In genomic region chr3:69588101-69588760, GRCm38 (mm10) we compare ENCODE assay signal across 13 mouse cellular contexts. TPM values are rescaled to one million over a fixed set of nuclear protein-coding genes. Genes with fewer than 3 reads are reported as not detected.
DNase-seq lines count a peak whose midpoint lies in the region; ATAC-seq and TF ChIP-seq lines count a peak whose summit lies in the region.
"Had no signal": no experiment of that assay in that cellular context is flagged by ENCODE, and none has a peak within 500 bp of the region (broad histone marks: within the 10 kb centered on the region; RNA-seq: fewer than 3 reads in every experiment).

No protein-coding gene starts in this region.

- peak overlapping the region; percentile 40 for H3K4me2 ChIP-seq in intestine, postnatal 0 days (replicated peaks; ENCODE audit: low read depth)
- no peak overlapping the region for H3K4me2 ChIP-seq in intestine, embryonic 16.5 days (ENCODE audit: low read depth, low read length)
- no peak overlapping the region for H3K4me2 ChIP-seq in embryonic facial prominence, embryonic 11.5 days (ENCODE audit: low read depth, low read length)
- no peak overlapping the region for H3K4me2 ChIP-seq in lung, embryonic 16.5 days (ENCODE audit: low read depth, low read length)
- H3K4me2 ChIP-seq: embryonic facial prominence, embryonic 12.5 days; forebrain, embryonic 15.5 days had no signal

- H3K27ac ChIP-seq in intestine, postnatal 0 days (ENCODE audit: low read depth, low read length) = peak overlapping the region; percentile 73
- H3K27ac ChIP-seq in intestine, embryonic 16.5 days (ENCODE audit: low read length) = no peak overlapping the region
- no peak overlapping the region for H3K27ac ChIP-seq in embryonic facial prominence, embryonic 11.5 days (replicated peaks; ENCODE audit: low read depth, low read length)
- H3K27ac ChIP-seq in lung, embryonic 16.5 days (ENCODE audit: low read length) = no peak overlapping the region
- H3K27ac ChIP-seq: embryonic facial prominence, embryonic 12.5 days; forebrain, embryonic 15.5 days had no signal

- peaks cover 7% of the 10 kb centered on the region; the same call in 1 of the 2 replicates for H3K4me1 ChIP-seq in intestine, postnatal 0 days (replicated peaks; ENCODE audit: control insufficient read depth, insufficient read depth, low read length)
- no peaks in the 10 kb centered on the region for H3K4me1 ChIP-seq in intestine, embryonic 16.5 days (ENCODE audit: control insufficient read depth, insufficient read depth, low read length)
- no peaks in the 10 kb centered on the region for H3K4me1 ChIP-seq in embryonic facial prominence, embryonic 11.5 days (ENCODE audit: control insufficient read depth, insufficient read depth, low read length)
- peaks cover 8% of the 10 kb centered on the region for H3K4me1 ChIP-seq in lung, embryonic 16.5 days (replicated peaks; ENCODE audit: control insufficient read depth, insufficient read depth, low read length)
- H3K4me1 ChIP-seq: embryonic facial prominence, embryonic 12.5 days had no signal

- 0 out of 2 replicates have a peak, but pooled peaks have one; percentile 11 for TF ChIP-seq CTCF in intestine, postnatal 0 days (IDR thresholded peaks at IDR 0.05; ENCODE audit: low read depth)

- H3K9ac ChIP-seq in intestine, postnatal 0 days (ENCODE audit: low read depth, low read length) = no peak overlapping the region
- no peak overlapping the region for H3K9ac ChIP-seq in intestine, embryonic 16.5 days (ENCODE audit: low read depth, low read length)
- no peak overlapping the region for H3K9ac ChIP-seq in embryonic facial prominence, embryonic 11.5 days (replicated peaks; ENCODE audit: low read length)
- no peak overlapping the region for H3K9ac ChIP-seq in lung, embryonic 16.5 days (ENCODE audit: low read length)
- H3K9ac ChIP-seq: embryonic facial prominence, embryonic 12.5 days; forebrain, embryonic 15.5 days had no signal

- ATAC-seq in intestine, postnatal 0 days = peak; percentile 79
- ATAC-seq in intestine, embryonic 16.5 days = no peak
- ATAC-seq in embryonic facial prominence, embryonic 11.5 days (replicated peaks; ENCODE audit: insufficient number of reproducible peaks, low FRiP score, low TSS enrichment, low read depth) = no peak
- peak; percentile 79 for ATAC-seq in lung, embryonic 16.5 days (ENCODE audit: low read depth)
- no peak for ATAC-seq in inflammation-experienced regulatory T-cells, adult 6 months
- ATAC-seq: CD4-positive, CD25-positive, alpha-beta regulatory T cell, adult 4 months; forebrain, embryonic 15.5 days had no signal

- no peaks in the 10 kb centered on the region for H3K36me3 ChIP-seq in intestine, postnatal 0 days (ENCODE audit: control insufficient read depth, insufficient read depth)
- H3K36me3 ChIP-seq in intestine, embryonic 16.5 days (ENCODE audit: control insufficient read depth, insufficient read depth, low read length) = no peaks in the 10 kb centered on the region
- H3K36me3 ChIP-seq in embryonic facial prominence, embryonic 11.5 days (replicated peaks; ENCODE audit: control insufficient read depth, insufficient read depth, low read depth, low read length) = no peaks in the 10 kb centered on the region
- no peaks in the 10 kb centered on the region for H3K36me3 ChIP-seq in lung, embryonic 16.5 days (ENCODE audit: control insufficient read depth, insufficient read depth, low read length)
- H3K36me3 ChIP-seq: embryonic facial prominence, embryonic 12.5 days had no signal

- H3K9me3 ChIP-seq in intestine, postnatal 0 days (ENCODE audit: control insufficient read depth) = no peaks in the 10 kb centered on the region
- no peaks in the 10 kb centered on the region for H3K9me3 ChIP-seq in intestine, embryonic 16.5 days (ENCODE audit: control insufficient read depth, low read length)
- no peaks in the 10 kb centered on the region for H3K9me3 ChIP-seq in embryonic facial prominence, embryonic 11.5 days (replicated peaks; ENCODE audit: control insufficient read depth, low read length)
- peaks cover 3% of the 10 kb centered on the region; the same call in 1 of the 2 replicates for H3K9me3 ChIP-seq in lung, embryonic 16.5 days (ENCODE audit: control insufficient read depth, low read length)
- H3K9me3 ChIP-seq: embryonic facial prominence, embryonic 12.5 days; forebrain, embryonic 15.5 days had no signal

- H3K27me3 ChIP-seq in intestine, postnatal 0 days (replicated peaks; ENCODE audit: control insufficient read depth, insufficient read depth, low read length) = no peaks in the 10 kb centered on the region
- H3K27me3 ChIP-seq in intestine, embryonic 16.5 days (replicated peaks; ENCODE audit: control insufficient read depth, insufficient read depth, low read length) = no peaks in the 10 kb centered on the region
- no peaks in the 10 kb centered on the region for H3K27me3 ChIP-seq in embryonic facial prominence, embryonic 11.5 days (ENCODE audit: control insufficient read depth, insufficient read depth, low read length)
- H3K27me3 ChIP-seq in lung, embryonic 16.5 days (ENCODE audit: control insufficient read depth, insufficient read depth, low read depth, low read length) = no peaks in the 10 kb centered on the region
- H3K27me3 ChIP-seq: embryonic facial prominence, embryonic 12.5 days; forebrain, embryonic 15.5 days had no signal

- WGBS in intestine, postnatal 0 days = 50% methylated on average over 10 of the region's 10 CpGs
- WGBS in intestine, embryonic 16.5 days = 53% methylated on average over 10 of the region's 10 CpGs
- 38% methylated on average over 10 of the region's 10 CpGs for WGBS in embryonic facial prominence, embryonic 11.5 days
- 18% methylated on average over 10 of the region's 10 CpGs for WGBS in lung, embryonic 16.5 days

- DNase-seq in embryonic facial prominence, embryonic 11.5 days (ENCODE audit: low spot score) = peak; percentile 22
- DNase-seq in kidney, adult 8-10 months = peak; percentile 83 to 85
- no peak for DNase-seq in adipocyte (ENCODE audit: low spot score)
- no peak for DNase-seq in T-cell, adult 2 months (ENCODE audit: low spot score)
- DNase-seq: adrenal gland, postnatal 10 days; cerebellum, adult 11 months had no signal

- H3K4me3 ChIP-seq in intestine, postnatal 0 days (ENCODE audit: low read depth, low read length) = no peak overlapping the region
- H3K4me3 ChIP-seq in intestine, embryonic 16.5 days (ENCODE audit: low read length) = no peak overlapping the region
- H3K4me3 ChIP-seq in embryonic facial prominence, embryonic 11.5 days (ENCODE audit: low read depth, low read length) = no peak overlapping the region
- no peak overlapping the region for H3K4me3 ChIP-seq in lung, embryonic 16.5 days (ENCODE audit: low read length)
- H3K4me3 ChIP-seq: embryonic facial prominence, embryonic 12.5 days; forebrain, embryonic 15.5 days had no signal

RNA-seq across cellular contexts. Expression of gene B3galnt1, which starts 10.5 kb away (rescaled TPM):
- polyA plus RNA-seq in intestine, postnatal 0 days (2015; fragmentation: Nextera tagmentation; extraction: Ambion mirVana) = 21.6 and 21.8 TPM in 2 replicates
- polyA plus RNA-seq in intestine, embryonic 16.5 days (2015; fragmentation: Nextera tagmentation; extraction: Ambion mirVana) = 25.4 and 27.0 TPM in 2 replicates
- 38.3 and 43.1 TPM in 2 replicates for polyA plus RNA-seq in embryonic facial prominence, embryonic 11.5 days (2014; fragmentation: Nextera tagmentation; extraction: Ambion mirVana)
- 32.9 and 33.3 TPM in 2 replicates for polyA plus RNA-seq in lung, embryonic 16.5 days (2015; fragmentation: Nextera tagmentation; extraction: Ambion mirVana)
- under 1 TPM in 1 of 3 experiments, not detected in 2; 0.37 TPM for polyA plus RNA-seq in inflammation-experienced regulatory T-cells, adult 6 months (2017; shearing (Covaris generic))

Comparison
In these comparisons a context has a peak if more than half of its experiments do, and no peak if none do; other contexts are left out.
1. ATAC-seq: peak in intestine, postnatal 0 days (single experiment) and lung, embryonic 16.5 days (single experiment); none in intestine, embryonic 16.5 days (single experiment), embryonic facial prominence, embryonic 11.5 days (single experiment) and inflammation-experienced regulatory T-cells, adult 6 months (single experiment).
2. DNase-seq: peak in embryonic facial prominence, embryonic 11.5 days (single experiment) and kidney, adult 8-10 months (2 of 2); none in adipocyte (single experiment) and T-cell, adult 2 months (single experiment).
3. RNA of gene B3galnt1, which starts 10.5 kb away (polyA plus RNA-seq): 38.3 to 43.1 TPM in embryonic facial prominence, embryonic 11.5 days, 32.9 to 33.3 TPM in lung, embryonic 16.5 days, 25.4 to 27.0 TPM in intestine, embryonic 16.5 days and 21.6 to 21.8 TPM in intestine, postnatal 0 days; 0.37 TPM in inflammation-experienced regulatory T-cells, adult 6 months; every median in the first group is over 10 times any median in the second.